Mouse (Mus musculus): Measurements from ENCODE around the gene Tcf23. TPM values are rescaled to one million over a fixed set of nuclear protein-coding genes. Genes with fewer than 3 reads are reported as not detected.

The Tcf23 gene
- polyA plus RNA-seq (2014; fragmentation: Illumina TruSeq; extraction: RNeasy Lipid Tissue Mini Kit (QIAGEN cat#74804); ENCODE audit: low read depth, low replicate concordance) = 2.1 TPM

DNA sequence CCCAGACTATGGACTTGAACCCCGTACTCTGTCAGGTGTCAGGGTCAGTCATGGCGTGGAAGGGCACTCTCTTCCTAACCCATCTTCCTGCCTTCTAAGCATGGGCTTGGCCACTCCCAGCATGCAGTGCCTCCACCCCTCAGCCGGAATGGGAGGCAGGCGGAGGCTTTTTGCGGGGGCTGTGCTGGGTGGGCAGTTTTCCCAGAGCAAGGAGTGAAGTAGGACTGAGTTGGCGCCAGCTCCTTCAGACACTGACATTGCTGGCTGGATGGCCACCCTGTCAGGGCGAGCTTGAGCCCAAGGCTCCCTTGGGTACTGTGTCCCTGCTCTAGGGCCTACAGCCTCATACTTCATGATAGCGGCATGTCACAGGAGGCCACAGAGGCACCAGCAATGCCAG lies at the start of gene Tcf23:
TSS of gene Tcf23 (plus strand) at position 247 of the 400 bp plus-strand sequence.

DNA sequence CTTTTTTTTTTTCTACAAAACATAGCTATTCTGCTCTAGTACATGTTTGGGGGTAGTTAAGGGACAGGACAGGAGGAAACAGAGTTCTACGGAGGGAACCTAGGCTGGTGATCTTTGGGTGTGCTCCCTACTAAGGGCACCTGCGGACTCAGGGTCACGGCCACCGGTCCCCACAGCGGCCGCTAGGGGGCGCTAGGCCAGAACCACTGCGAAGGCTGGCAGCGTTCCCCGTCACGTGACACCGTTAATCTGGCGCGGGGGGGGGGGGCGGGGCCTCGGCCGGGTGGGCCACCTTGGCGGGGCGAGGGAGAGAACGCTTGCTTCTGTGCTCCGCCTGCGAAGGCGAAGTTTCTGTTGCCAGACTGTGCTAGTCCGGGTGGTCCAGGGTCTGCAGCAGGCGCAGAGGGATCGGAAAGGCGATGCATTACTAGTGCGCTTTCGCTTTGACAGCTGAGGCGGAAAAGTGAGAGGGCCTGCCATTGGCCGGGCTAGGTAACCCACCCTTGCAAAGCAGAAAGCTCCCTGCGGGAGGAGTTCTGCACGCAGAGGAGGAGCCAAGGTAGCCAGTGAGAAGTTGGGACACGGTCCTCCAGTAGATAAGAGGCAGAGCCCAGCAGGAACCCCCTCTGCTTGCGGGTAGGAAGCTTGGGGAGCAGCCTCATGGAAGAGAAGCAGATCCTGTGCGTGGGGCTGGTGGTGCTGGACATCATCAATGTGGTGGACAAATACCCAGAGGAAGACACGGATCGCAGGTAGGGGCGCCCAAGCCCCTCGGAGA lies 47.0 kb upstream of the Tcf23 start, which contains the start of gene Khk:
TSS of gene Khk (plus strand) at position 176 of the 778 bp plus-strand sequence.

DNA sequence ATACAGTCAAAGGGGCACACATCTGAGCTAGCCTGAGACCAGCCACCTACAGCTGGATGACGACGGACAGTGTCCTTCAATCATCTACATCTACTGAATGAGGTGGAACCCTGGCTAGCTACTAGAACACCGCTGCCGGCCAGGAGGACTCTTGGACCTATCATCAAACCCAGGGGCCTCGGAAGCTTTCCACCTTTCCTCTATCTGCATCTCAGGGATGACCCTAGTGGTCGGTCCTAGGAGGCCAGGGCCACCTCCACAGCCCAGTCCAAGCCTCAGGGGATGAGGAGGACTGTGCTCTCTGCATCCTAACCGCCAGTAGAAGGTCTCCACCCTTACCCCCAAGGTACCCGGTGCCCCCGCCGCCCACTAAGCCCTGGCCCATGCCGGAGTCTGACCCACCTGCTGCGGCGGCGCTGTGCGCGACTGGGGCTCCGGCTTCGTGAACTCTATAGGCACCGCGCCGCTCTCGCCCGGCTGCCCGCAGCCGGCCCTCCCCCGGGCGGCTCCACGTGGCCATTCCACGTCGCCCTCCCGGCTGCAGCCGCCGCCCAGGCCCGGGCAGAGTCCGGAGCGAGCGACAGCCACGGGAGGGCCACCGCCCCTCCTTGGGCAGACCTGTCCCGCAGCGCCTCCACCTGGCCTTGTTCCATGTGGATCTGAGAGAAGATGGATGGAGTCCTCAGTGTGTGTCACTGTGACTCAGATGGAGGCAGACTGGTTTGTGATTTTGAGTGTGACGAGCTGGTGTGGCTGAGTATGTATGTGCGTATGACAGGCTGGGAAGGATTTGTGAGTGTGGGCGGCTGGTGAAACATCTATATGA lies 23.3 kb upstream of the Tcf23 start, which contains the start of gene Cgref1:
TSS of gene Cgref1 (minus strand) at position 636 of the 826 bp plus-strand sequence.

DNA sequence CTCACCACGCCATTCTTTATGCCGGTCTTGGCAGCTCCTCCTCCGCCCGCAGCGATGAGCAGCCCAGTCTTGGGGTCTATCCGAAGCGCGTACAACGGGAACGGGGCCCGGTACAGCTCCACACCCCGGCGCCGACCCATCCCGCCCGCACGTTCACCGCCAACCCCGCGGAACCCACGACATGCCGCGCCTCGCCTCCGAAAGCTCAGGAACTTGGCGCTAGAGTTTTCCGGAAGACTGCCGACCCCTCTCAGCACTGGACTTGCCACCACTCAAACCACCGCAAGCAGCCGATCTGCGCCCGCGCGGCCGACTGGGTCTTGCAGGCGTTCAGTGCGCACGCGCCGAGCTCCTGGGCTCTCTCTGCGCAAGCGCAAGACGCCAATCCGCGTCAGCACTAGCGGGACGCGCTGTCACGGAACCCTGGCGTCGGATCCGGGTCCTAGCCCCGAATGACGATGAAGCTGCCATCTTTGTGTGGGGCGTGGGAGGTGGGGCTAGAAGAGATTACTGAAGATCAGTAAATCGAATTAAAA lies 8.4 kb upstream of the Tcf23 start, which contains the start of gene Preb:
TSS of gene Preb (minus strand) at position 396 of the 536 bp plus-strand sequence.

Other genes starting within 250 kb of the Tcf23 start
- gene Mapre3, start 154.0 kb upstream of the Tcf23 start, polyA plus RNA-seq (2014; fragmentation: Illumina TruSeq; extraction: RNeasy Lipid Tissue Mini Kit (QIAGEN cat#74804); ENCODE audit: low read depth, low replicate concordance) = 45.6 TPM
- gene Tmem214, start 100.7 kb upstream of the Tcf23 start, polyA plus RNA-seq (2014; fragmentation: Illumina TruSeq; extraction: RNeasy Lipid Tissue Mini Kit (QIAGEN cat#74804); ENCODE audit: low read depth, low replicate concordance) = 39.4 TPM
- 4.8 TPM for gene Agbl5, start 80.0 kb upstream of the Tcf23 start, polyA plus RNA-seq (2014; fragmentation: Illumina TruSeq; extraction: RNeasy Lipid Tissue Mini Kit (QIAGEN cat#74804); ENCODE audit: low read depth, low replicate concordance)
- 169 TPM for gene Ost4, start 60.9 kb upstream of the Tcf23 start, polyA plus RNA-seq (2014; fragmentation: Illumina TruSeq; extraction: RNeasy Lipid Tissue Mini Kit (QIAGEN cat#74804); ENCODE audit: low read depth, low replicate concordance)
- gene Emilin1, start 55.3 kb upstream of the Tcf23 start, polyA plus RNA-seq (2014; fragmentation: Illumina TruSeq; extraction: RNeasy Lipid Tissue Mini Kit (QIAGEN cat#74804); ENCODE audit: low read depth, low replicate concordance) = 27.9 TPM
- 33.0 TPM for gene Khk, start 47.2 kb upstream of the Tcf23 start, polyA plus RNA-seq (2014; fragmentation: Illumina TruSeq; extraction: RNeasy Lipid Tissue Mini Kit (QIAGEN cat#74804); ENCODE audit: low read depth, low replicate concordance)
- gene Cgref1, start 23.1 kb upstream of the Tcf23 start, polyA plus RNA-seq (2014; fragmentation: Illumina TruSeq; extraction: RNeasy Lipid Tissue Mini Kit (QIAGEN cat#74804); ENCODE audit: low read depth, low replicate concordance) = 1.3 TPM
- gene Preb, start 8.3 kb upstream of the Tcf23 start, polyA plus RNA-seq (2014; fragmentation: Illumina TruSeq; extraction: RNeasy Lipid Tissue Mini Kit (QIAGEN cat#74804); ENCODE audit: low read depth, low replicate concordance) = 91.3 TPM
- 83.6 TPM for gene Atraid, start 79.7 kb downstream of the Tcf23 start, polyA plus RNA-seq (2014; fragmentation: Illumina TruSeq; extraction: RNeasy Lipid Tissue Mini Kit (QIAGEN cat#74804); ENCODE audit: low read depth, low replicate concordance)
- 14.1 TPM for gene Slc5a6, start 80.3 kb downstream of the Tcf23 start, polyA plus RNA-seq (2014; fragmentation: Illumina TruSeq; extraction: RNeasy Lipid Tissue Mini Kit (QIAGEN cat#74804); ENCODE audit: low read depth, low replicate concordance)
- 12.7 TPM for gene Cad, start 86.1 kb downstream of the Tcf23 start, polyA plus RNA-seq (2014; fragmentation: Illumina TruSeq; extraction: RNeasy Lipid Tissue Mini Kit (QIAGEN cat#74804); ENCODE audit: low read depth, low replicate concordance)
- gene Dnajc5g, start 137.6 kb downstream of the Tcf23 start, polyA plus RNA-seq (2014; fragmentation: Illumina TruSeq; extraction: RNeasy Lipid Tissue Mini Kit (QIAGEN cat#74804); ENCODE audit: low read depth, low replicate concordance) = not detected
- gene Slc30a3, start 139.6 kb downstream of the Tcf23 start, polyA plus RNA-seq (2014; fragmentation: Illumina TruSeq; extraction: RNeasy Lipid Tissue Mini Kit (QIAGEN cat#74804); ENCODE audit: low read depth, low replicate concordance) = not detected
- 266 TPM for gene Trim54, start 148.1 kb downstream of the Tcf23 start, polyA plus RNA-seq (2014; fragmentation: Illumina TruSeq; extraction: RNeasy Lipid Tissue Mini Kit (QIAGEN cat#74804); ENCODE audit: low read depth, low replicate concordance)
- gene Ucn, start 170.2 kb downstream of the Tcf23 start, polyA plus RNA-seq (2014; fragmentation: Illumina TruSeq; extraction: RNeasy Lipid Tissue Mini Kit (QIAGEN cat#74804); ENCODE audit: low read depth, low replicate concordance) = not detected
- gene Mpv17, start 185.6 kb downstream of the Tcf23 start, polyA plus RNA-seq (2014; fragmentation: Illumina TruSeq; extraction: RNeasy Lipid Tissue Mini Kit (QIAGEN cat#74804); ENCODE audit: low read depth, low replicate concordance) = 118 TPM
- 1.3 TPM for gene Gm29609, start 211.2 kb downstream of the Tcf23 start, polyA plus RNA-seq (2014; fragmentation: Illumina TruSeq; extraction: RNeasy Lipid Tissue Mini Kit (QIAGEN cat#74804); ENCODE audit: low read depth, low replicate concordance)
- 43.8 TPM for gene Gtf3c2, start 211.5 kb downstream of the Tcf23 start, polyA plus RNA-seq (2014; fragmentation: Illumina TruSeq; extraction: RNeasy Lipid Tissue Mini Kit (QIAGEN cat#74804); ENCODE audit: low read depth, low replicate concordance)
- gene Snx17, start 224.6 kb downstream of the Tcf23 start, polyA plus RNA-seq (2014; fragmentation: Illumina TruSeq; extraction: RNeasy Lipid Tissue Mini Kit (QIAGEN cat#74804); ENCODE audit: low read depth, low replicate concordance) = 62.4 TPM
- 48.9 TPM for gene Eif2b4, start 224.8 kb downstream of the Tcf23 start, polyA plus RNA-seq (2014; fragmentation: Illumina TruSeq; extraction: RNeasy Lipid Tissue Mini Kit (QIAGEN cat#74804); ENCODE audit: low read depth, low replicate concordance)
- 10.8 TPM for gene Zfp513, start 233.6 kb downstream of the Tcf23 start, polyA plus RNA-seq (2014; fragmentation: Illumina TruSeq; extraction: RNeasy Lipid Tissue Mini Kit (QIAGEN cat#74804); ENCODE audit: low read depth, low replicate concordance)